Mouse (Mus musculus) stomach, embryonic 15.5 days (tissue): ENCODE measurements around the gene Trpv4. TPM values are rescaled to one million over a fixed set of nuclear protein-coding genes. Genes with fewer than 3 reads are reported as not detected.

Experiments
- ATAC-seq: fragments of 200-750 bp; cut with Nextera tagmentation; 2 replicates; pipeline ENCODE4 v1.8.0; 2017; ENCODE audit warnings: low read depth, moderate number of reproducible peaks, moderate TSS enrichment; ENCODE audit not compliant: insufficient read depth, low FRiP score
- H3K27ac ChIP-seq: fragments of 300-500 bp; sonication (generic); 2 replicates; pipeline ENCODE4 v1.5.1; 2015; ENCODE audit warnings: mild to moderate bottlenecking, inconsistent platforms
- H3K27me3 ChIP-seq: fragments of 300-500 bp; sonication (generic); replicated peaks from 2 replicates; pipeline ENCODE4 v1.6.1; 2015; ENCODE audit warnings: inconsistent platforms
- H3K36me3 ChIP-seq: fragments of 300-500 bp; sonication (generic); 2 replicates; pipeline ENCODE4 v1.6.1; 2015; ENCODE audit warnings: inconsistent platforms
- H3K4me1 ChIP-seq: fragments of 300-500 bp; sonication (generic); 2 replicates; pipeline ENCODE4 v1.6.1; 2015; ENCODE audit warnings: inconsistent platforms
- H3K4me2 ChIP-seq: fragments of 300-500 bp; sonication (generic); 2 replicates; pipeline ENCODE4 v1.6.1; 2015; ENCODE audit warnings: mild to moderate bottlenecking, inconsistent platforms
- H3K4me3 ChIP-seq: fragments of 300-500 bp; sonication (generic); replicated peaks from 2 replicates; pipeline ENCODE4 v1.5.1; 2015; ENCODE audit warnings: inconsistent platforms
- H3K9ac ChIP-seq: fragments of 300-500 bp; sonication (generic); 2 replicates; pipeline ENCODE4 v1.6.1; 2015; ENCODE audit warnings: inconsistent platforms
- H3K9me3 ChIP-seq: fragments of 300-500 bp; sonication (generic); 2 replicates; pipeline ENCODE4 v1.6.1; 2016; ENCODE audit warnings: inconsistent platforms
- WGBS: fragments of 180-500 bp; shearing (Covaris S2); methylation state at CpG from one replicate; pipeline ENCODE4 v1.1.7; 2015; 5-methylcytosine and 5-hydroxymethylcytosine counted together
- polyA plus RNA-seq: library from polyadenylated mRNA; unstranded; fragments of >200 nt; fragmentation: Nextera tagmentation; extraction: Ambion mirVana; gene quantifications from 2 replicates; pipeline ENCODE4 v1.2.1, GENCODE M21; 2015

The Trpv4 gene
- polyA plus RNA-seq, 1 experiment from 2014 or later: 1.9 TPM

DNA sequence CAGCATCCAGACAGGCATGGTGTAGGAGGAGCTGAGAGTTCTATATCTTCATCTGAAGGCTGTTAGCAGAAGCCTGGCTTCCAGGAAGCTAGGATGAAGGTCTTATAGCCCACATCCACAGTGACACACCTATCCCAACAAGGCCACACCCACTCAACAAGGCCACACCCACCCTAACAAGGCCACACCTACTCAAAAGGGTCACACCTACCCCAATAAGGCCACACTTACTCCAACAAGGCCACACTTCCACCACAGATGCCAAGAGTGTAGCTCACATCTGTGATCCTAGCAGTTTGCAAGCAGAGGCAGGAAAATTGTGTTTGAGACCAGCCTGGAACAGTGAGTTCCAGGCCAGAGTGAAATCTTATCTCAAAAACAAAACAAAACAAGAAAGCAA lies 29.7 kb upstream of the Trpv4 start:
- Histone ChIP-seq H3K27me3 (no peaks in the 10 kb centered on the region), H3K27ac (no peak overlapping the region), H3K36me3 (no peaks in the 10 kb centered on the region), H3K4me3 (no peak overlapping the region), H3K4me2 (no peak overlapping the region), H3K9me3 (no peaks in the 10 kb centered on the region), H3K9ac (no peak overlapping the region), H3K4me1 (peaks cover 16% of the 10 kb centered on the region; the same call in 1 of the 2 replicates)
- no peak for ATAC-seq

DNA sequence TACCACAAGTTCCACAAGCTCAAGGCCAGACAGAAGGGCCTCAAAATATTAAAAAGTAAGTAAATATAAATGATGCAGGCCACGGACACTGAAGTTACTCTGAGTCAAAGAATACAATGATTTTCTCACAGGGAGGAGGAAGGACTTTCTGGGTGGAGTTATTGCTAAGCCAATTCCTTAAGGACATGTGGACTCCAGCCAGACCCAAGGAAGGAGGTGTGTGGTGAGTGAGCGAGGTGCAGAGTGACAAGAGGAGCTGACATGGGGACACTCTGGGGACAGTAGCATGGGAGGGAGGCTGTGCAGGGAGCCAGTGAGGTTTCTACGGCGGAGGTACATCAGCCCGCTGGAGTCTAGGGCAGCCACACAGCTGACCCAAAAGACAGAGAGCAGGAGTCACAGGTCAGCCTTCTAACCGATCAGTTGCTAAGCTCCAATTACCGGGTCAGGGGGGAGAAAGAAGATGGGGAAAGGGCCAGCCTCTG lies 28.5 kb upstream of the Trpv4 start:
- H3K4me3 ChIP-seq: no peak overlapping the region
- no peaks in the 10 kb centered on the region for H3K9me3 ChIP-seq
- H3K4me1 ChIP-seq: peaks cover 21% of the 10 kb centered on the region
- H3K27ac ChIP-seq: no peak overlapping the region
- no peak overlapping the region for H3K4me2 ChIP-seq
- 68% methylated on average over 7 of the region's 7 CpGs for WGBS
- H3K9ac ChIP-seq: no peak overlapping the region
- H3K36me3 ChIP-seq: no peaks in the 10 kb centered on the region
- no peak for ATAC-seq
- H3K27me3 ChIP-seq: no peaks in the 10 kb centered on the region

DNA sequence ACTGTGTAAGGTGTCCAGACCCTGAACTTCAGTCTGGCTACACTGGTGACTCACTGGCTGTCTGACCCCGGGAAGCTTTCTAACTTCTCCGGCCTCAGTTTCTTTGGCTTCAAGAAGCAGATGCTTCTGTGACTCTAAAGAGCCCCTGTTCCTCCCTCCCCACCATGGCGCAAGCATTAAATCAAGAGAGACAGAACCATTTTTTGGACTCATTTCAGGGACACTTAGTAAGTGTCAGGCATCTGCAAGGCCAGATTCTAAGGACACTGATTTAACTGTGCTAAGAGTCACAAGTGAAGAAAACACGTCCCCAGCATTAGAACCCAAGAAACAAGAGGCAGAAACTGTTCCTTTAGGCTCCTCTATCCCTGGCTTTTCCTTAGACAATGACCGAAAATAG lies 27.8 kb upstream of the Trpv4 start:
- no peaks in the 10 kb centered on the region for H3K36me3 ChIP-seq
- no peak overlapping the region for H3K9ac ChIP-seq
- no peak for ATAC-seq
- no peak overlapping the region for H3K4me2 ChIP-seq
- peaks cover 17% of the 10 kb centered on the region; the same call in 1 of the 2 replicates for H3K4me1 ChIP-seq
- H3K9me3 ChIP-seq: no peaks in the 10 kb centered on the region
- no peaks in the 10 kb centered on the region for H3K27me3 ChIP-seq
- no peak overlapping the region for H3K4me3 ChIP-seq
- 79% methylated on average over 5 of the region's 5 CpGs for WGBS
- H3K27ac ChIP-seq: no peak overlapping the region

DNA sequence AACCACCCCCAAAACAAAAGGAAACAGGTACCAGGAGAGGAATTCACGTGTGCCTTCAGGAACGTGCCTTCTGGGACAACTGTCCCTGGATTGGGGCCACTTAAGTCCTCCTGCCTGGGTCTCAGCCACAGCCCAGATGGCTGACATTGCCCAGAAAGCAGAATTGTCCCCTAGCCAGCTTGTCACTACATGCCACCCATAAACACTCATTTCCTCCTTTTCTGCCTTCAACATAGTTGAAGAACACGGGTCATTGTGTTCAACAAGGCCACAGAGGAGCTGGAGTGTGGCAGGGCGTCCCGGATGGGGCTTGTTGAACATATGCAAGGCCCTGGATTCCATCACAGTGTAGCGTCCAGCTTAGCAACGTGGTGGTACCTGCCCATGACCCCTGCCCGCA lies 23.5 kb upstream of the Trpv4 start:
- H3K27me3 ChIP-seq: no peaks in the 10 kb centered on the region
- H3K36me3 ChIP-seq: no peaks in the 10 kb centered on the region
- H3K4me3 ChIP-seq: no peak overlapping the region
- peak overlapping the region; percentile 77 for H3K27ac ChIP-seq
- 61% methylated on average over 8 of the region's 8 CpGs for WGBS
- no peak for ATAC-seq
- H3K9me3 ChIP-seq: no peaks in the 10 kb centered on the region
- H3K9ac ChIP-seq: no peak overlapping the region
- no peak overlapping the region for H3K4me2 ChIP-seq
- H3K4me1 ChIP-seq: peaks cover 15% of the 10 kb centered on the region; the same call in 1 of the 2 replicates

DNA sequence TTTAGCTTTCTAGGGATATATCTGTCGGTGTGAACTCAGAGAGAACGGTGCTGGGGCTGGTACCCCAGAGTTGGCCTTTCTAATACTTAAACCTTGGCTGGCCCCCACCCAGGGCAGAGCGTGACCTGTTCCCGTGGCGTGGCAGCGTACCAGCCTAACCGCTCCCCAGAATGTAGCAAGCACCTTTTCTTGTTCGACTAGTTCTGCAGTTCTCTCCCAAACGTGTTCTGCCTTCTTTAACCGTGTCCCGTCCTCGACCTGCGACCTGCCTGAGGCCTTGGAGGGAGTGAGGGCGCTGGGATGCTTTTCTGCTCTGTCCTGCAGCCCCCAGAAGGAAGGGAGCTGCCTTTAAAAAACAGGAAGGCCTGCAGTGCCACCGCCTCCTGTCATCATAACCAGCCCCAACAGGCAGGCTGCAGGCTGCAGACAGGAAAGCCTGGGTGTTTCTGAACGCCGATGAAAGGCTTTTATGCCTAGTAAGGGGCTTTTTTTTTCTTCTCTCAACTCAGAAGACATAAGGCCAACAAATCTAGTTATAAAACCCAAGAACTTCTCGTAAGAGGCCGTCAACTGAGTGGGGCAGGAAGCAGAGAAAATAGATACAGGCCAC lies 22.6 kb upstream of the Trpv4 start:
- 54% methylated on average over 19 of the region's 19 CpGs for WGBS
- Histone ChIP-seq H3K27me3 (no peaks in the 10 kb centered on the region), H3K9ac (no peak overlapping the region), H3K9me3 (no peaks in the 10 kb centered on the region), H3K27ac (peak overlapping the region; percentile 77), H3K4me3 (no peak overlapping the region), H3K4me1 (peaks cover 15% of the 10 kb centered on the region; the same call in 1 of the 2 replicates), H3K36me3 (0 out of 2 replicates have a peak, but pooled peaks cover 4% of the 10 kb centered on the region), H3K4me2 (0 out of 2 replicates have a peak overlapping the region, but pooled peaks have one; percentile 3)
- ATAC-seq: no peak

DNA sequence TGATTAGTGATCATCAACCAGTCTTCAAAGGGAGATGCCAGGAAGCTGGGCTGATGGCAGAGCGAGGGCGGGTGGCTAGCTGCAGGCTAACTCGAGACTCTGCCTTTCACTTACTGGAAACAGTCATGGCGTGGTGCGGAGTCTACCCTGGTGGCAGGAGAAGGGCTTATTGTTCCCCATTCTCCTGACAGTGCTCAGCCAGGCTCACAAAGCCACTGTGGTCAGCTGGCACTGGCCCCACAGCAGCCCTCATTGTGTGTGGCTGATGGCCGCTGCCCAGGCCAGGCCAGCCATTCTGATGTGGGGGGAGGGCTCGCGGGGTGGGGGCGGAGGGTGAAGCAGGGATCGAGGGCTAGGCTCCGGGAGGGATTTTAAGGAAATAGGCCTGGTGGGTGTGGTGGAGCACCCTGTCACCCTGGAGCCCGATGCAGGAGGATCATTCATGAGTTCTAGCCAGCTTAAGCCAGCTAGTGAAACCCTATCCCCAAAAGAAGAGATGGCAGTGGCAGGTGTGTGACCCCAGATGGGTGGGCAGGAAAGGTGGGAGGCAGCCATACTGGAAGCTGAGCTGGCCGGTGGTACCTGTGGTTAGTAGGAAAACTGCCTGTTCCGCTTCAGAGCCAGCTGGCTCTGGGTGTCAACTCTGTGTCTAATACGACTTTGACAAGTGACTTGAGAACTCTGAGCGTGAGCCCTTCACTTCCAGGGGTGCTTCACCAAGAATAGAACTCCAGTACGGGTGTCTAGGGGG lies 21.8 kb upstream of the Trpv4 start:
- Histone ChIP-seq H3K9me3 (no peaks in the 10 kb centered on the region), H3K27me3 (no peaks in the 10 kb centered on the region), H3K4me3 (no peak overlapping the region), H3K9ac (no peak overlapping the region), H3K36me3 (0 out of 2 replicates have a peak, but pooled peaks cover 4% of the 10 kb centered on the region), H3K4me2 (no peak overlapping the region), H3K27ac (peak overlapping the region; percentile 77), H3K4me1 (peaks cover 15% of the 10 kb centered on the region; the same call in 1 of the 2 replicates)
- ATAC-seq: no peak
- WGBS: 67% methylated on average over 17 of the region's 17 CpGs

DNA sequence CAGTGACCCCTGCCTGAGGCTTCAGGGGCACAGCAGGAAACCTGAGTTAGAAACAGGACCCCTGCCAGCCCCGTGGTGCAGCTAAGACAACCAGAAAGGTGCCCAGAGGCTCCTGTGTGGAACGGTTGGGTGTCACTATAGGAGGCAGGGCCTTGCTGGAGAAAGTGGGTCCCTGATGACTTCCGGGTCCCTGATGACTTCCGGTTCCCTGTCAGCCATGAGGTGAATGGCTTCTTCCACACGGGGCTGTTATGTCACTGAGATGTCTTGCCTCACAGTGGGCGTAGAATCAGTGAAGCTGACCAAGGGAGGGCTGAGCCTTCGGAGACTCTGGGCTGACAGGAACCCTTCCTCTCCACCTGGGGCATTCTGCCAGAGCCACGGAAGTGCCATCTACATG lies 16.4 kb upstream of the Trpv4 start:
- no peak overlapping the region for H3K4me3 ChIP-seq
- H3K9me3 ChIP-seq: no peaks in the 10 kb centered on the region
- H3K9ac ChIP-seq: no peak overlapping the region
- no peak overlapping the region for H3K4me2 ChIP-seq
- no peak overlapping the region for H3K27ac ChIP-seq
- H3K4me1 ChIP-seq: no peaks in the 10 kb centered on the region
- H3K27me3 ChIP-seq: no peaks in the 10 kb centered on the region
- 0 out of 2 replicates have a peak, but pooled peaks cover 9% of the 10 kb centered on the region for H3K36me3 ChIP-seq
- ATAC-seq: no peak
- WGBS: 79% methylated on average over 8 of the region's 8 CpGs

DNA sequence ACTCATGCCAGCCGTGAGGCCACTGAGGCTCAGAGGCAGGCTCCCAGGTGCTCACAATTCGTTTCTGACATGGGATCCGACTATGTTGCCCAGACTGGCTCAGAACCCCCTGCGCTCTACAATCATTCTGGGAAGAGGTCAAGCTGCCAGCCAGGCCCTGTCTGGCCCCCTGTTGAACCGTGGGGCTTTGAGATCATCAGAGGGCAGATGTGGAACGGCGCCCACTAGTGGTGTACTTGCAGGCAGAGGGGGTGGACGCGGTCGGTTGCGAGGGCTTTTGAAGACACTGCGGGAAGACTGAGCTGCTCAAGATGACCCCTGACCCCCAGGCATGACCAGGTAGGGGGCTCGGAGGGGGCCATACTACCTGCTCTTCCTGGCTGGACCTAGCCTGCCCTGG lies 14.9 kb upstream of the Trpv4 start:
- Histone ChIP-seq H3K27me3 (no peaks in the 10 kb centered on the region), H3K4me1 (no peaks in the 10 kb centered on the region), H3K9me3 (no peaks in the 10 kb centered on the region), H3K36me3 (0 out of 2 replicates have a peak, but pooled peaks cover 9% of the 10 kb centered on the region), H3K27ac (no peak overlapping the region), H3K4me2 (no peak overlapping the region), H3K4me3 (no peak overlapping the region), H3K9ac (no peak overlapping the region)
- ATAC-seq: no peak
- WGBS: 83% methylated on average over 13 of the region's 13 CpGs

DNA sequence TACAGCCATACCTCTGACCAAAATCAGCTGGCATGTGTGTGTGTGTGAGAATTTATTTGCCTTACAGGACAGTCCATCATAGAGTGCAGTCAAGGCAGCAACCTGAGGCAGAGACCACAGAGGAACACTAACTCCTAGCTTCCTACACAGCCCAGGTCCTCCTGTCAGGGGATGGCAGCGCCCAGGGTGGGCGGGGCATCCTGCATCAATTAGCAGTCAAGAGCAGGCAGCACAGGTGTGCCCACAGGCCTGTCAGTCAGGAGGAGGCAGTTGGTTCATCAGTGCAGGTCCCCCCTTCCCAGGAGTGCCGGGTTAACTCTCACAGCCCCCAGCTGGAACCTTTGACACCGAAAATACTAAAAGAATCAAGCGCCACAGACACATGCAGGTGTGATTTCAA lies 10.8 kb upstream of the Trpv4 start:
- Histone ChIP-seq H3K4me3 (no peak overlapping the region), H3K36me3 (0 out of 2 replicates have a peak, but pooled peaks cover 5% of the 10 kb centered on the region), H3K9ac (no peak overlapping the region), H3K4me2 (no peak overlapping the region), H3K4me1 (no peaks in the 10 kb centered on the region), H3K27me3 (no peaks in the 10 kb centered on the region), H3K27ac (no peak overlapping the region), H3K9me3 (no peaks in the 10 kb centered on the region)
- no peak for ATAC-seq
- WGBS: 91% methylated on average over 5 of the region's 5 CpGs

DNA sequence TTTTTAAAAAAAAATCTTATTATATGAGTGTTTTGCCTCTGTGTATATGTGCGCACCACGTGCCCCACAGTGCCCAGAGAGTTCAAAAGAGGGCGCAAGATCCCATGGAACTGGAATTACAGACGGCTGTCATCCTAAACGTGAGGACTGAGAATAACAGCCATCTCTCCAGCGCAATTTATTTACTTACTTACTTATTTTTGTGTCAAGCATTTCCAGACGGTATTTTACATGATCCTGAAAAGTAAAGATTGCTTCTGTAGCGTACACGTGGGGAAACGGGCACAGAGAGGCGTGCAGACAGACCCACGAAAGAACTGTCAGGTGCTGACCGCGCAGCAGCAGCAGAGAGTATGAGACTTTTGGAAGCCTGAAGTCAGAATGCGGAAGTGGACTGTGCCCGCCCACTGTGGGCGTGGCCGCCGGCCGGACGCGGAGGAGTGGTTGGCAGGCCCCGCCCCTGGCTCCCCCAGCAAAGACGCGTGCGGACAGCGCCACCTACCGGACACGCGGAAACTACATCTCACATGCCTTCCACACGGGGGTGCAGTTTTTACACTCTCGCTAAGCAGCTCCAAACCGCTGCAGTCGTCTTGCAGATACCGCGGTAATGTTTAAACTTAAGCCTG lies 9.1 kb upstream of the Trpv4 start:
- Histone ChIP-seq H3K36me3 (no peaks in the 10 kb centered on the region), H3K9me3 (no peaks in the 10 kb centered on the region), H3K27me3 (no peaks in the 10 kb centered on the region), H3K4me1 (no peaks in the 10 kb centered on the region), H3K4me2 (peak overlapping the region; percentile 48), H3K9ac (no peak overlapping the region), H3K27ac (peak overlapping the region; percentile 32; the same call in 1 of the 2 replicates), H3K4me3 (peak overlapping the region; percentile 26)
- WGBS: 3% methylated on average over 36 of the region's 36 CpGs
- ATAC-seq: peak; percentile 83

DNA sequence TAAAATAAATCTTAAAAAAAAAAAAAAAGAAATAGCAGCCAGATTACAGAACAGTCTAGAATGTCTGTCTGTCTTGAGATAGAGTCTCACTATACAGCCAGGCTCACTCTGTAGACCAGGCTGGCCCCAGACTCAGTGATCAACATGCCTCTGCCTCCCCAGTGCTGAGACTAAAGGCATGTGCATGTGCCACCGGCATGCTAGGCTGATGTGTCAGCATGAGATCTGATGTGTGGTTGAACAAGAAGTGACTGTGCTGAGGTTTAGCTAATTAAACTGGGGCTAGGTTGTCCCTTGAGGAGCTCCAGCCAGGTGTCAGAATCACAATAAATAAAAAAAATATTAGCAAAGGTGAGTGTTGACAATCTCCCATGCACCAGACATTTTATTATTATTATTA lies 8.4 kb upstream of the Trpv4 start:
- H3K4me2 ChIP-seq: no peak overlapping the region; the same call in 1 of the 2 replicates
- 61% methylated on average over 1 of the region's 1 CpGs for WGBS
- H3K4me1 ChIP-seq: no peaks in the 10 kb centered on the region
- H3K9me3 ChIP-seq: no peaks in the 10 kb centered on the region
- H3K4me3 ChIP-seq: no peak overlapping the region
- H3K9ac ChIP-seq: no peak overlapping the region
- H3K27ac ChIP-seq: no peak overlapping the region
- H3K27me3 ChIP-seq: no peaks in the 10 kb centered on the region
- ATAC-seq: no peak
- no peaks in the 10 kb centered on the region for H3K36me3 ChIP-seq

DNA sequence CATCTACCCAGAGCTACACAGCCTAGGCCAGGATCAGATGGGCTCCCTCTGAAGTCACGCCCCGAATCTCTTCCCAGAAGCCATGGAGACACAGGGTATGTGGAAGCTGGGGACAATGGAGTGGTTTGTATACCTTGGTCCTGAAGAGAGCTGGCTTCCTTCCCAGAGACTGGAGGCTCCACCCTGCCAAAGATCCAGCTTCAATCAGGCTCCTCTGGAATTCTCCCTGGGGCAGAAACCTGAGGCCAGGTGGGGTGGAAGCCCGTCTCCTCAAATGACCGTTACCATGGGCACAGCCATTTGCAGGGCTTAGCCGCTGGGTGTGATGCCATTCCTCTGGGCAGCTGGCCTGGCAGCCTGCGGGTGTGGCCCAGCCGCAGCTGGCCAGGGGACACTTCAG lies 6.5 kb upstream of the Trpv4 start:
- no peak overlapping the region for H3K27ac ChIP-seq
- H3K36me3 ChIP-seq: no peaks in the 10 kb centered on the region
- 0 out of 2 replicates have a peak, but pooled peaks cover under 1% of the 10 kb centered on the region for H3K27me3 ChIP-seq
- 67% methylated on average over 7 of the region's 7 CpGs for WGBS
- 0 out of 2 replicates have a peak, but pooled peaks have one; percentile 17 for ATAC-seq
- no peak overlapping the region for H3K4me2 ChIP-seq
- no peaks in the 10 kb centered on the region for H3K9me3 ChIP-seq
- H3K4me3 ChIP-seq: no peak overlapping the region
- no peak overlapping the region for H3K9ac ChIP-seq
- no peaks in the 10 kb centered on the region for H3K4me1 ChIP-seq
